Mouse (Mus musculus) liver, embryonic 14.5 days (tissue): ENCODE data around the gene Bcar3.

ENCODE experiments used
- CTCF ChIP-seq: IDR thresholded peaks from 2 replicates; pipeline ENCODE4 v1.5.1; 2016; ENCODE audit warnings: antibody characterized with exemption, low read depth, control low read depth
- EP300 ChIP-seq: IDR thresholded peaks from 2 replicates; pipeline ENCODE4 v1.6.1; 2016; ENCODE audit warnings: antibody characterized with exemption, low read depth

GRCm38 (mm10) chr3:122246406-122246805 is 47.5 kb upstream of the Bcar3 start:
- TF ChIP-seq EP300 = no peak
- no peak for TF ChIP-seq CTCF
